Mouse (Mus musculus): ENCODE measurements around the gene Traip. TPM values are rescaled to one million over a fixed set of nuclear protein-coding genes. Genes with fewer than 3 reads are reported as not detected.

Gene Traip
- polyA plus RNA-seq, 1 experiment from 2014 or later, result 24.5 TPM

Other genes starting within 250 kb of the Traip start
- 32.4 and 38.4 TPM in 2 replicates for gene Sema3f, start 239.7 kb upstream of the Traip start, polyA plus RNA-seq (2014; fragmentation: Nextera tagmentation; extraction: Ambion mirVana)
- 128 and 193 TPM in 2 replicates for gene Rbm5, start 179.1 kb upstream of the Traip start, polyA plus RNA-seq (2014; fragmentation: Nextera tagmentation; extraction: Ambion mirVana)
- gene Rbm6, start 76.9 kb upstream of the Traip start, polyA plus RNA-seq (2014; fragmentation: Nextera tagmentation; extraction: Ambion mirVana), result 55.9 and 75.1 TPM in 2 replicates
- gene Mon1a, start 62.0 kb upstream of the Traip start, polyA plus RNA-seq (2014; fragmentation: Nextera tagmentation; extraction: Ambion mirVana), result 9.9 and 11.5 TPM in 2 replicates
- 0.39 and 0.80 TPM in 2 replicates for gene Mst1r, start 43.3 kb upstream of the Traip start, polyA plus RNA-seq (2014; fragmentation: Nextera tagmentation; extraction: Ambion mirVana)
- gene Actl11, start 21.7 kb upstream of the Traip start, polyA plus RNA-seq (2014; fragmentation: Nextera tagmentation; extraction: Ambion mirVana), result not detected in 2 replicates
- 0.77 and 0.79 TPM in 2 replicates for gene Camkv, start 14.5 kb upstream of the Traip start, polyA plus RNA-seq (2014; fragmentation: Nextera tagmentation; extraction: Ambion mirVana)
- 25.7 and 28.0 TPM in 2 replicates for gene Uba7, start 25.4 kb downstream of the Traip start, polyA plus RNA-seq (2014; fragmentation: Nextera tagmentation; extraction: Ambion mirVana)
- gene Gm20661, start 32.9 kb downstream of the Traip start, polyA plus RNA-seq (2014; fragmentation: Nextera tagmentation; extraction: Ambion mirVana), result 4.8 and 5.5 TPM in 2 replicates
- gene Inka1, start 35.7 kb downstream of the Traip start, polyA plus RNA-seq (2014; fragmentation: Nextera tagmentation; extraction: Ambion mirVana), result 64.1 and 69.0 TPM in 2 replicates
- 8.8 and 9.6 TPM in 2 replicates for gene Cdhr4, start 42.4 kb downstream of the Traip start, polyA plus RNA-seq (2014; fragmentation: Nextera tagmentation; extraction: Ambion mirVana)
- gene Gm20662, start 46.2 kb downstream of the Traip start, polyA plus RNA-seq (2014; fragmentation: Nextera tagmentation; extraction: Ambion mirVana), result 0.61 and 0.63 TPM in 2 replicates
- gene Ip6k1, start 52.4 kb downstream of the Traip start, polyA plus RNA-seq (2014; fragmentation: Nextera tagmentation; extraction: Ambion mirVana), result 21.2 and 28.4 TPM in 2 replicates
- 19.8 and 20.8 TPM in 2 replicates for gene Gmppb, start 99.1 kb downstream of the Traip start, polyA plus RNA-seq (2014; fragmentation: Nextera tagmentation; extraction: Ambion mirVana)
- 1.6 and 2.1 TPM in 2 replicates for gene Amigo3, start 103.0 kb downstream of the Traip start, polyA plus RNA-seq (2014; fragmentation: Nextera tagmentation; extraction: Ambion mirVana)
- not detected in 2 replicates for gene Mst1, start 130.3 kb downstream of the Traip start, polyA plus RNA-seq (2014; fragmentation: Nextera tagmentation; extraction: Ambion mirVana)
- gene Rnf123, start 133.2 kb downstream of the Traip start, polyA plus RNA-seq (2014; fragmentation: Nextera tagmentation; extraction: Ambion mirVana), result 20.0 and 30.9 TPM in 2 replicates
- 55.2 and 57.8 TPM in 2 replicates for gene Apeh, start 144.5 kb downstream of the Traip start, polyA plus RNA-seq (2014; fragmentation: Nextera tagmentation; extraction: Ambion mirVana)
- gene Bsn, start 240.2 kb downstream of the Traip start, polyA plus RNA-seq (2014; fragmentation: Nextera tagmentation; extraction: Ambion mirVana), result 0.76 and 0.77 TPM in 2 replicates

Measured in kidney, embryonic 14.5 days (tissue).